Mouse (Mus musculus): ENCODE results near the gene Kctd19. TPM values are rescaled to one million over a fixed set of nuclear protein-coding genes. Genes with fewer than 3 reads are reported as not detected.

Kctd19 gene
- 0.18 and 0.37 TPM in 2 replicates for total RNA-seq (2012; rRNA removed)

GRCm38 (mm10) chr8:105413391-105413790, at the start of gene Kctd19, which contains the start of gene Lrrc36:
Kctd19 (minus strand) TSS chr8:105413502.
Lrrc36 (plus strand) TSS chr8:105413571.
- peak; percentile 83 for DNase-seq (ENCODE audit: low read depth, low spot score)
- Histone ChIP-seq H3K9ac (ENCODE audit: insufficient read depth, low read depth, low read length, poor library complexity, severe bottlenecking) (peak within 1 kb of the TSS; percentile 60), H3K36me3 (ENCODE audit: control insufficient read depth, insufficient read depth, low read length, poor library complexity, severe bottlenecking) (no peaks in the 10 kb centered on the region), H3K4me1 (ENCODE audit: control insufficient read depth in 2 of 2, insufficient read depth in 2 of 2, low read length in 2 of 2, poor library complexity in 1 of 2) (peaks cover 0 to 3% of the 10 kb centered on the region in 2 experiments; a peak in 1 of 4 replicates), H3K4me3 (ENCODE audit: insufficient read depth in 1 of 2, low read depth in 1 of 2, low read length in 2 of 2, poor library complexity in 1 of 2, severe bottlenecking in 1 of 2) (peak within 1 kb of the TSS; percentile 41 to 64; a peak in 3 of 4 replicates), H3K27ac (ENCODE audit: insufficient read depth, low read depth, low read length, poor library complexity, severe bottlenecking) (no peak within 1 kb of the TSS), H3K9me3 (ENCODE audit: control insufficient read depth, insufficient read depth, low read depth, low read length) (no peaks in the 10 kb centered on the region)
- TF ChIP-seq HCFC1 (IDR thresholded peaks at IDR 0.05; ENCODE audit: borderline replicate concordance, insufficient read depth, low read length) (peak; percentile 48; the same call in 1 of the 2 replicates), ZNF384 (IDR thresholded peaks at IDR 0.05; ENCODE audit: low read depth, low read length) (no peak), CHD2 (IDR thresholded peaks at IDR 0.05; ENCODE audit: low read depth, low read length) (peak; percentile 77)
- in situ Hi-C loops (cut with MboI; ENCODE audit: low sequenced_read_pairs in 2 of 2, unreplicated experiment in 2 of 2): no loop called here

DNA sequence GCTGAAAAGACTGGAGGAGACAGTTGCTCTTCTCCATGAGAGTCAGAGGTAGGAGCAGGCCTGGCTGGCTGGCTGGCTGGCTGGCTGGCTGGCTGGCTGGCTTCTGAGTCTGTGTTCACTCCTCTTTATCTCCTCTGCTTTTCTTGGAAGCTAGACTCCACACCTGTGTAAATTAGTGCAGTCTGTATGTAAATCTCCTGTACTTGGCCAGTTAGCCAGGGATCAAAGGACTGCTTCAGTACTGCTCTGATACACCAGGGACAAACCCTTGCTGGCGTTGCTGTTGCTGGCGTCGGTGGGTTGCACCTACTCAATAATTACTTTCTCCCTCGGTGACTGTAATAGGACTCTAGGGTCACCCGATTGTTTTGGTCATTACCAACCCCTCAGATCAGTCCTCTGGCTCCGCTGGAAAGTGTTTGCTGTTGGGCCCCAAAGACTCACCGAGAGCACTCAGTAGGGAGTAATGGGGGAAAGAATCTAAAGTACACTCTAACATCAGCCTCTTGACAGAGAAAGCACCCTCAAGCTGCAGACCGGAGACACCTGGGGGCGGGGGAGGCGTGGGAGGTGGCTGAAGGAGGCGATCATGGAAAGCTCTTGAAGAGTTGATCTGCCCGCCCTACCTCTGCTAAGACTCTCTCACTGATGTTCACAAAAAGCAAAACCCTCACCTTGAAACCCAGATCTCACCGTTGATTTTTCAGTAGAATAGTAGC, 47.9 kb upstream of the Kctd19 start:
- DNase-seq (ENCODE audit: low read depth, low spot score): no peak
- Histone ChIP-seq H3K4me3 (ENCODE audit: insufficient read depth in 1 of 2, low read depth in 1 of 2, low read length in 2 of 2, poor library complexity in 1 of 2, severe bottlenecking in 1 of 2) (no peak overlapping the region), H3K27ac (ENCODE audit: insufficient read depth, low read depth, low read length, poor library complexity, severe bottlenecking) (no peak overlapping the region), H3K36me3 (ENCODE audit: control insufficient read depth, insufficient read depth, low read length, poor library complexity, severe bottlenecking) (no peaks in the 10 kb centered on the region), H3K4me1 (ENCODE audit: control insufficient read depth in 2 of 2, insufficient read depth in 2 of 2, low read length in 2 of 2, poor library complexity in 1 of 2) (peaks cover 0 to 3% of the 10 kb centered on the region in 2 experiments; a peak in 1 of 4 replicates), H3K9me3 (ENCODE audit: control insufficient read depth, insufficient read depth, low read depth, low read length) (no peaks in the 10 kb centered on the region), H3K9ac (ENCODE audit: insufficient read depth, low read depth, low read length, poor library complexity, severe bottlenecking) (no peak overlapping the region)
- in situ Hi-C loops (cut with MboI; ENCODE audit: low sequenced_read_pairs in 2 of 2, unreplicated experiment in 2 of 2): no loop called here
- TF ChIP-seq HCFC1 (IDR thresholded peaks at IDR 0.05; ENCODE audit: borderline replicate concordance, insufficient read depth, low read length) (no peak), ZC3H11A (IDR thresholded peaks at IDR 0.05; ENCODE audit: borderline replicate concordance, low read depth, low read length) (no peak), ZNF384 (IDR thresholded peaks at IDR 0.05; ENCODE audit: low read depth, low read length) (no peak)

DNA sequence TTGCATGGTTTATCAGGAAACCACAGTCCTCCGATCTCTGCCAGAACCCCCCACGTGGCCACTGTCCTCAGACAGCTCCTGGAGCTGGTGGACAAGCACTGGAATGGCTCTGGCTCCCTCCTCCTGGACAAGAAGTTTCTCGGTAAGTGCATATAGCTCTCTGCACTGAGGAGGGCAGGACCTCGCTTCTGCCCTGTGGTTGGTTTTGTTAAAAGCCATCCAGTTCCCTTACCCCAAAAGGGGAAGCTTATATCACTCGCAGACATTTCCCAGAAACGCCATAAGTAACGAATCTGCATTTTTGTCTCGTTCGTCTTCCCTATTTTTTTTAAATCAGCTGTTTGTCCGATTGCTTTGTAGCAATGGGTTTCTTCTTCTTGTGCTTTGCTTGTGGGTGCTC, 41.9 kb upstream of the Kctd19 start:
- in situ Hi-C loops (cut with MboI; ENCODE audit: low sequenced_read_pairs in 2 of 2, unreplicated experiment in 2 of 2): no loop called here

GRCm38 (mm10) chr8:105454088-105454487, 40.8 kb upstream of the Kctd19 start:
- Histone ChIP-seq H3K9me3 (ENCODE audit: control insufficient read depth, insufficient read depth, low read depth, low read length) (no peaks in the 10 kb centered on the region), H3K36me3 (ENCODE audit: control insufficient read depth, insufficient read depth, low read length, poor library complexity, severe bottlenecking) (no peaks in the 10 kb centered on the region), H3K27ac (ENCODE audit: insufficient read depth, low read depth, low read length, poor library complexity, severe bottlenecking) (no peak overlapping the region), H3K4me1 (ENCODE audit: control insufficient read depth in 2 of 2, insufficient read depth in 2 of 2, low read length in 2 of 2, poor library complexity in 1 of 2) (peaks cover 0 to 3% of the 10 kb centered on the region in 2 experiments; a peak in 1 of 4 replicates), H3K4me3 (ENCODE audit: insufficient read depth in 1 of 2, low read depth in 1 of 2, low read length in 2 of 2, poor library complexity in 1 of 2, severe bottlenecking in 1 of 2) (no peak overlapping the region), H3K9ac (ENCODE audit: insufficient read depth, low read depth, low read length, poor library complexity, severe bottlenecking) (no peak overlapping the region)
- in situ Hi-C loops (cut with MboI; ENCODE audit: low sequenced_read_pairs in 2 of 2, unreplicated experiment in 2 of 2): no loop called here
- TF ChIP-seq ZC3H11A (IDR thresholded peaks at IDR 0.05; ENCODE audit: borderline replicate concordance, low read depth, low read length) (no peak), HCFC1 (IDR thresholded peaks at IDR 0.05; ENCODE audit: borderline replicate concordance, insufficient read depth, low read length) (no peak), MAFK (IDR thresholded peaks at IDR 0.05; ENCODE audit: insufficient read depth, low read depth, low read length) (no peak), CHD2 (IDR thresholded peaks at IDR 0.05; ENCODE audit: low read depth, low read length) (no peak), ZNF384 (IDR thresholded peaks at IDR 0.05; ENCODE audit: low read depth, low read length) (no peak)
- DNase-seq (ENCODE audit: low read depth, low spot score): no peak

More for the DNA sequence above, 41.9 kb upstream of the Kctd19 start:
- Histone ChIP-seq H3K9ac (ENCODE audit: insufficient read depth, low read depth, low read length, poor library complexity, severe bottlenecking) (no peak overlapping the region), H3K36me3 (ENCODE audit: control insufficient read depth, insufficient read depth, low read length, poor library complexity, severe bottlenecking) (no peaks in the 10 kb centered on the region), H3K9me3 (ENCODE audit: control insufficient read depth, insufficient read depth, low read depth, low read length) (no peaks in the 10 kb centered on the region), H3K4me1 (ENCODE audit: control insufficient read depth in 2 of 2, insufficient read depth in 2 of 2, low read length in 2 of 2, poor library complexity in 1 of 2) (peaks cover 0 to 3% of the 10 kb centered on the region in 2 experiments; a peak in 1 of 4 replicates), H3K4me3 (ENCODE audit: insufficient read depth in 1 of 2, low read depth in 1 of 2, low read length in 2 of 2, poor library complexity in 1 of 2, severe bottlenecking in 1 of 2) (no peak overlapping the region), H3K27ac (ENCODE audit: insufficient read depth, low read depth, low read length, poor library complexity, severe bottlenecking) (no peak overlapping the region)
- TF ChIP-seq MAFK (IDR thresholded peaks at IDR 0.05; ENCODE audit: insufficient read depth, low read depth, low read length): no peak
- no peak for TF ChIP-seq CHD2 (IDR thresholded peaks at IDR 0.05; ENCODE audit: low read depth, low read length)
- no peak for TF ChIP-seq HCFC1 (IDR thresholded peaks at IDR 0.05; ENCODE audit: borderline replicate concordance, insufficient read depth, low read length)
- no peak for TF ChIP-seq ZC3H11A (IDR thresholded peaks at IDR 0.05; ENCODE audit: borderline replicate concordance, low read depth, low read length)
- no peak for TF ChIP-seq ZNF384 (IDR thresholded peaks at IDR 0.05; ENCODE audit: low read depth, low read length)
- no peak for DNase-seq (ENCODE audit: low read depth, low spot score)

All from ES-E14 (cell line).